Mouse (Mus musculus): ENCODE measurements at regions not wholly inside any gene's neighbourhood (a gene's known extent, or its start where the extent isn't known, plus 50 kb on each side); places are given as distances from the start of the nearest gene placed in this dataset.

DNA sequence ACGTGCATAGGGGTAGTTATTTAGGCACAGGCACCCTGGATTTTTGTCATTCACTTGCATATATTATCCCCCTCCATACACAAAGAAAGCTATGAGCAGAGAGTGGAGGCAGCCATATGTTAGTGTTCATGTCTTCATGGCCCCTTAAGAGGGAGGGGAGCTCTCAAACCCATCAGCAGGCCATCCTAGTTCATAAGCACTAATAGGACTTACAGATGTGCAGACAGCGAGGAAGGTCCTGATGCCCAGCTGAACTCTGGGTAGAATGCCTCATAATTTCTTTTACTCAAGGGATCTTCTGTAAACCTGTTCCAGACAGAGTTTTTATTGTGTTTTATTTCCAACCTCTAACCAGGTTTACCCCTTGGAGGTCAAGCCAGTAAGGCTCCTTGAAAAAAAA lies 356.3 kb upstream of the Ubash3b start:
- DNase-seq = no peak
- intact Hi-C loops (cut with DNase I) = no loop called here

DNA sequence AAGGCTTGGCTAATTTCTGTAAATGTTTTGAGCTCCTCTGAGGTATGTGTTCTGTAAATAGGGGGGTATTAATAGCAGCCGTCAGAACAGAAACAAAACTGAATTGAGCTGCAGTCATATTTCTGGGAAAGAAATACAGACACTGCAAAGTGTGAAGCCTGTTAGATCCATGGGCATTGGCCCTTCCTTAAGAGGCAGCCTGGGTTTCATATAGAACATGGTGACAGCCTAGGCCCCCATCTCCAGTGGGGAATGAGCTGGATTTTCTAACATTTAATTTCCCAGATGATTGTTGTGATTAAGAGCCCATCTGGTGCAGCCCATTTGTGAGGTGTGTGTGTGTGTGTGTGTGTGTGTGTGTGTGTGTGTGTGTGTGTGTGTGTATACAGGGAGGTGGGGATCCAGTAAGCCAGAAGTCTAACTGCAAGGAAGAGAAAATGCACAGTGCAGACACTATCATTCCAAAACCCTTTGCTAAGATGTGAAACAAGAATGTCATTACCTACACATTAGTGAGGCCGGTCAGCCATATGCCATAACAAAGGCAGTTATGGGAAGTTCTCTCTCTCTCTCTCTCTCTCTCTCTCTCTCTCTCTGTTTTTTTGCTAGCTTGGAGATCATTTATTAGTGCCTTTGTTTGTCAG lies 355.7 kb upstream of the Ubash3b start:
- no peak for DNase-seq
- intact Hi-C loops (cut with DNase I) = no loop called here

DNA sequence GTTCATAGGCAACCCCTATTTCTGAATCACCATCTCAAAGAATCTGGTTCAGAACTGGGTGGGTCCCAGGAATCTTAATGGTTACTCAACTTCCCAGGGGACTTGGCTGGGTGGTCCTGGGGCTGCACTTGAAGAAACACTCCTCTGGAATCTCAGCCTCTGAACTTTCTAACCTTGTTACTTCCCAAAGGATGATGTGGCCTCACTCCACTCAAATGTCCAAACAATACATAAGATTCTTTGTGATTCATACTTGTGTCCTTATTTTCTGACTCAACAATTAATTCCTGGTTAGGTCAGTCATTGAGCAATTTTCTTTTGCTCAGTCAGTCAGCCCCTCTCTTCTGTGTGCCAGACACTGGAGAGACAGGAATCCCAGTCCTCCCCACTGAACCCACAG lies 353.7 kb upstream of the Ubash3b start:
- intact Hi-C loops (cut with DNase I) = no loop called here
- peak; percentile 47 to 59 for DNase-seq

DNA sequence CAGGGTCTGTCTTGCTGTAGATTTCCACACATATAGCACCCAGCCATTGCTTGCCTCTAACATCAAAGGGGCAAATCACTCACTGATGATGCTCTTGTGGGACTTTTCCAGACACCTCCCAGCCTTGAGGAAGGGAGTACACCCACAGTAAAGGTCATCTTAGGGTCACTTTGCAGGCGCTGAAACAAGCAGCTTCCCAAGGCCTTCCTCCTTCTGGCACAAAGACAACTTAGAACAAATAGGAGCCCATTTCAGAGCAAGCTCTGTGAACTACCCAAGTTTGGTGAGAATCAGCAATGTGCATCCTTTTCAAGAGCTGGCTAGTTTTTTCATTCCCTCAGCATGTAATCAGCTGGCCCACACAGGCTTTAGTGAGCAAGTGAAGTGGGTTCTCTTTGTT lies 352.2 kb upstream of the Ubash3b start:
- no peak for DNase-seq
- intact Hi-C loops (cut with DNase I) = no loop called here

DNA sequence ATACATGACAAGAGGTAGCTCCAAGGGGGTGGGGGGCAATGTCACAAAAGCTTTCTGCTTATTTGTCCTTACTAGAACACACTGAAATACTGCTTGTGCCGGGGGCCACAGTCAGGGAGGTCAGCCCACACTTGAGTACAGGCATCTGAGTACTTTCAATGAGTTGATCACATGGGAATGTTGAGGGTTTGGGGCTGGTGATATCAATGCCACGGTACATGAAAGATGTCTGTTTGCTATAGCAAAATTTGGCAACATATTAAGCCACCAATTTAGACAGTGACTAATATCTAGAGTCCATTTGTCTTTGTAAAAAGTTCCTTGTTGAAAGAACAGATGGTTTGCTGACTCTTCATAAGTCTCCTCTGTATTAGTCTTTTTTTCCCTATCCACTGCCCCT lies 348.1 kb upstream of the Ubash3b start:
- DNase-seq = no peak
- intact Hi-C loops (cut with DNase I) = no loop called here

DNA sequence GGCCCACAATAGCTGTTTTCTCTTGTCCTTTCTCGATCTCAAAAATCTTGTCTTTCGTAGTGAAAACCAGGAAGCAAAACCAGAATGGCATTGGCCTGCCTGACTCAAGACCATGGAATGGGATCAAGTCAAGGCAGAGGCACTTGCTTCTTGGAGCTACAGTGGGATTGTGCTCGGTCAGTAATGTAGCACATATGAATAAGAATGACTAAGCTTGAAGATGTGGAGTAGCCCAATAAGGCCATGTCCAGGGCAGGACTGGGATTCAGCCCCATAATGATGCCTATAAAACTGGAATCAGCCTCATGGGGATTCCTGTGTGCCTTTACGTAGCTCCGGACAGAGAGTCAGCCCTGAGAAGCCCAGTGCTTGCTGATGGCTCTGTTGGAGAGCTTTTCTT lies 347.2 kb upstream of the Ubash3b start:
- intact Hi-C loops (cut with DNase I) = no loop called here
- DNase-seq = no peak

DNA sequence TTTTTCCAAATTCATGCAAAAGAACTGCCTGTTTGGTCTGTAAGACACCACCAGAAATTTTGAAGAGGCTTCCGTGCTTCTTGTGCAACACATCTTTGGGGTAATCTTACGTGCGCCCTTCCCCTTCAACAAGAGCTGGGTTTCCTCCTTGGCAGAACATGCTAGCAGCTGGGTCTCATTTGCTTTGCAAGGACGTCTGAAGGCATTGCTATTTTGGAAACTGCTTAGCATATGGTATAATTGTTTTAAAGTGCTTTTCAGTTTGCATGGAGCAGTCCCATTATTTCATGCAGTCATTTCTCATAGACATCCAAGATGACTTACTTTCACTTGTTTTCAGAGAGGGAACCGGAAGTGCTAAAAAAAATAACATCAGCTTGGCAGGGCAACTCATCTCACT lies 336.8 kb upstream of the Ubash3b start:
- no peak for DNase-seq
- intact Hi-C loops (cut with DNase I) = no loop called here

DNA sequence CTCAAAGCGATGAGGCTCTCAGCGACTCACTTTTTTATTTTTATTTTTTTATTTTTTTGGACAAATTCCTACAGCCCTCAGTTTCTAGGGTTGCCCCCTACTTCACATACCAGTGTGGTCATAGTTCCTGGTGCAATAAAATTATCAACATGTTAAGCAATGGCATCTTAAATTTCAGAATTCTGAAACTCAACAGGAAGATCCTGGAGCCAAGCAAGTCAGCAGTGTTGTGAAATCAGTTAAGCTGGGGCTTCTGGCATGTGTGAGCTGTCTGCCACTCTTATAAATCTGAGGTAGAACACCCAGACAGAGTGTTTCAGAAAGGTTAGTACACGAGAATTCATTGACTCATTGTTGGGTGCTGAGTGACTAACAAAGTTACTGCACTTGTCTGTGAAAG lies 328.6 kb upstream of the Ubash3b start:
- intact Hi-C loops (cut with DNase I) = no loop called here
- no peak for DNase-seq

DNA sequence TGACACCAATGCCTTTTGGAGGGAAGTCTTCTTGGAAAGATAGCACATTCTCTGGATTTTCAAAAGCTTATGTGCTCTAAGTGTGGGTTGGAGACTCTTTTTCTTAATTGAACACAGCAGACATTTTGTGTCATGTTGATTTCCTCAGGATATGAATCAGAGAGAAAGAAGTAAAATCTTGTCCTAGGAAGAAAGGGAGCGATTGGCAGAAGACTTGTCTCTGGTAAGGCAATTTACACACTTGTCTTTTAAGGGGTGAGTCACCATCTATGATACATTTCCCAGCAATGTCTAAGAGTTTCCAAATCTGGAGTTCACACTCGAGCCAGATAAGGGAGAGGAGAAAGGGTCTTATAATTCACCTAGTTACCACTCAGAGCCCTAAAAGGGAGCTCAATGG lies 326.5 kb upstream of the Ubash3b start:
- intact Hi-C loops (cut with DNase I) = no loop called here
- DNase-seq = no peak

DNA sequence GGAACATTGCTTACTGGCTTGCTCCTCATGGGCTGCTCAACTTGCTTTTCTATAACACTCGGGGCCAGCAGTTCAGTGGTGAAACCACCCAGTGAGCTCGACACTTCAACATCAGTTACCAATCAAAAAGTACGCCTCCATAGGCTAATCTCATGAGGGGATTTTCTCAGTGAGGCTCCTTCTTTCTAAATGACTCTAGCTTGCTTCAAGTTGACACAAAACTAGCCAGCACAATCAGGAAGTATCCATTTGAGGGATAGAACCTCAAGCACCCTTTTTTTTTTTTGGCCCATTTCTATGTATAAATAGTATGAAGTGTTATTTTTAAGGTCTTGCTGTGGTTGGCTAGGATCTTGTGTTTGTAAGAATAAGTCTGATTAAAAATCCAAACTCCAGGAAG lies 321.7 kb upstream of the Ubash3b start:
- DNase-seq = no peak
- intact Hi-C loops (cut with DNase I) = no loop called here

DNA sequence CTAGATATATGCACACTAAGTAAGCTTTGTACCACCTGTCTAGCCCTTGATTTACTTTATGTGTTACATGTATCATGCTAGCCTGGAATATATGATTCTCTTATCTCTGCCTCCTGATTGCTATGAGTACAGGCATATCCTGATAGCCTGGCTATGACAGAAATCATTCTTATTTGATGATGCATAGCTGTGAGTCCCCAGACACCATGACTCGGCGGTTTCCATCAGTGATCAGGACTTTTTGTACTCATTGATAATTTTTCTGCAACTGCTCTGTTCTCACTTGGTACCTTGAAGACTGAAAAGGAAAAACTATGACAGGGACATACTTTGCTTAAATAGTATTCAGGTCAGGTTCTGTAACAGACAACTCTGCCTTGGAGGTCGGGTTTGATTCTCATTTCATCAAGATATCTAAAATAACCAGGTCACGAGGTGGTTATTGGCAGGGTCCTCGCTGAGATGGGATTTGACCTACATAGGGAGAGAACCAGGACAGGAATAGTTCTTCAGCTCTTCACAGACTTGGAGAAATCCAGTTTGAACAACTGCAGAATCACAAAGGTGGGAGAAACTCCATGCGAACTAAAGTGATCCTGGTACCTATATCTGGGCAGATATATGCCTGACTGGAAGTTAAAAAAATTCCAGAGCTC lies 320.2 kb upstream of the Ubash3b start:
- no peak for DNase-seq
- intact Hi-C loops (cut with DNase I) = no loop called here

DNA sequence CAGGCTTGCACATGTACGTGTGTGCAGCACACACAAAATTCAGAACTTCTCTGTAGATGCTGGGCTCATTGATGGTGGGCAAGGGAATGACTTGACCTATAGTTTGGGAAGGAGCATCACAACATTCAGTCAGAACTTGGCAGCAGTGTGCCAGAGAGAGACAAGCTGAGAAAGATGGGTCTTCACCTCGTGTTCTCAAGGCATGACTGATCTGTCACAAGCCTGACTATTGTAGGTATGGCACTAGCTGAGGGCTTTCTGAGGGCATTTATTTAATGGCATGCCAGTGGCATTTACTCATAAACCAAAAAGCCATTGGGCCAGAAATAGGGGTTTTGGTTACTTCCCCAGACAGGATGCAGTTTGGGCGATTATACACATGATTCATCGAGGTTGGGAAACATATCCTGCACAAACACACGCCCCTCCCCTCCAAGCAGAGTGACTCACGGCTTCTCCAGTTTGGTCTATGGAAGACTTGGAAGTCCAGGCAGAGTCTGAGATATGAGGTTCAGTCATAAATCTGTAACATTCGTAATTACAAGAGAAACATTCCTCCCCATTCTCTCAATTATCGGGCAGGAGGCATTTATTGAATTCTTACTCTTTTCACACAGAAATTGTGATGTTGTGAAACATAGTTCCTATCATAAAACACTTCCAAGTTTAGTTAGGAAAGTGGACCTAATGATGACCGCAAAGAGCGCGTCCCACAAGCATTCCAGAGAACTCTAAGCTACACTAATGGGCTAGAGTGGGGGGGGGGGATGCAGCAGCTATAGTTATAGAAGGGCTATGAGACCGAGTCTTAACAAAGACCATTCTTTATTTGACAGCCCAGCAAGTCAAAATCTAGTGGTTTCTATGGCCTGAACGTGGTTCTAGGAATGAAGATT lies 318.6 kb upstream of the Ubash3b start:
- intact Hi-C loops (cut with DNase I) = loop anchor here (5.0 kb wide), 1 partner anchor 47 kb away; no protein-coding TSS in a partner anchor
- peak in 1 of 2 experiments; percentile 32 for DNase-seq

DNA sequence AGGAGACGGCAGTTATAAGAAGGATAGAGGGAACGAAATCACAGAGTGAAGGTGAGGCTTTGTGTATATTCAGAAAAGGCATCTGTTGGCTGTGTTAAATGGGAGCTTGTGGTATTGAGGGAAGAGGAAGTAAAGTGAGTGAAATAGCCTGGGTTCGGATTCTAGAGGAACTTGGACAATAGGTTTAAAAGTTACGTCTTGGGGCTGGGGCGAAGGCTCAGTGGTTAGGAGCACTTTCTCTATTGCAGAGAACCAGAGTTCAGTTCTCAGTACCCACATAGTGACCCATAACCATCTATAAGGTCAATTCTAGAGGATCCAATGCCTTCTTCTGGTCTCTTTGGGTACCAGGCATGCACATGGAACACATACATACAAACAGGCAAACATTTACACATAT lies 317.6 kb upstream of the Ubash3b start:
- no peak for DNase-seq
- intact Hi-C loops (cut with DNase I) = loop anchor here (5.0 kb wide), 1 partner anchor 48 kb away; no protein-coding TSS in a partner anchor

DNA sequence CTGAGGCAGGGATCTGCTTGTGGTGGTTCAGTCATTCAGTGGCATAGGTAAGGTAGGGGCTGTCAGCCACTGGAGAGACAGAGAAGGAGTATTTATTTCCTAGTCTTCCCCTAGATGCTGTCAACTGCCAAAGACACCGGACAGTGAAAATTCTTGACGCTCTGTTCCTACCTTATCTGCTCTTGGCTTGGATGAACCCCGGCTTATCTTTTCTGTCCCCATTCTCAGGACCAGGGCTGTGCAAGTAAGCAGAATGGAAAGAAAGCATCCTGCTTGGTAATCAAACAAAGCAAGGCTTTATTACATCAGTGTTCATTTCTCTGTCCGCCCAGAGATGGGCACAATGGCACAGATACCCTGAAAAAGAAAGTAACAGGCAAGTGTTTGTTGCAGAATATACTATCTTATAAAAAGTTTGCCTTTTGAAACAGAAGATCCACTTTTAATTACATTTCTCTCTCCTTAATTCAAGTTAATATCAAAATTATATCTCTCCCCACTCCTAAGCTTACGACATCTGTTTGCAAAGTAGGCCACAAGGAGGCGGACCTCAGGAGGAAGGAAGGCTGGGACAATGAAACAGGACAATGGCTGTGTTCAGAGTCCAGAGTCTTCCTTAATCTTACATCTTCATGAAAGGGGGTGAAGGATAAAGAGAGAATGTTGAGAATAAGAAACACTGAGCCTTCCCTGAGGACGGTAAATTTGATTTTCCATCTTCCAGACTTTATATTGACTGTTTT lies 316.8 kb upstream of the Ubash3b start:
- intact Hi-C loops (cut with DNase I) = loop anchor here (5.0 kb wide), 1 partner anchor 49 kb away; no protein-coding TSS in a partner anchor
- no peak for DNase-seq

DNA sequence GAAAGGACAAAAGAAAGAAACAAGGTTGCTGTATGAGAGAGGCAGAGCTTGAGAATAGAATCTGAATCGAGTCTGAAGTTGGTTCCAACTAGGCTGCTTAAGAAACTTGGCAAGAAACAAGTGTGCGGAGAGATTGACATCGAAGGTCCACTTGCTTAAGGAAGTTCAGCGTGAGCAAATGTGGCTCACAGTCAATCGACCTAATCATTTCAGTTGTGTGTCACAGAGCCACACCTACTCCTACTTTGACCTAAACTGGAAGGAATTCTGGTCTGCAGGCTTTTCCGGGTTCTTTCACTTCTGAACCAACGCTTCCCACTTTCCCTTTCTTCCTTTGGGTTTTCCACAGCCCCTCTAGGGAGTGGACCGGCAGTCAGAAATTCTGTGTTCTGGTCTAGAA lies 313.8 kb upstream of the Ubash3b start:
- peak; percentile 55 to 58 for DNase-seq
- intact Hi-C loops (cut with DNase I) = loop anchor here (1.0 to 5.0 kb wide), 3 partner anchors 52 to 476 kb away; no protein-coding TSS in a partner anchor

DNA sequence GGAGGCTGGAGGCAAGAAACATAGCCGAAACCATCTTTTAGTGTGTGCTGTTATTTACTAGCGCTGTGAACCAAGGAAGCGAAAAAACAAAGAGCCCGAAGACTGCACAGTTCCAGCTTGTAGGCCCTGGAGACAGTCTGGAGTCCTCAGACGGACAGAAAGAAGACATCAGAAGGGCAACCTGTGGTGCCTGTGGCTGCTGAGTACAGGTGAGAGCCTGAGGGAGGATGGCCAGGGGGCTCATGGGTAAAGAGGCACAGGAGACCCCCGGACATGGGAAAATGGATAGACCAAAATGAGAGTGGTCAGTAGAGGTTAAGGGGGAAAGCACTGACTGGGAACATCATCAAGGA lies 313.4 kb upstream of the Ubash3b start:
- intact Hi-C loops (cut with DNase I) = loop anchor here (1.0 to 5.0 kb wide), 4 partner anchors 52 to 476 kb away; no protein-coding TSS in a partner anchor
- DNase-seq = no peak

DNA sequence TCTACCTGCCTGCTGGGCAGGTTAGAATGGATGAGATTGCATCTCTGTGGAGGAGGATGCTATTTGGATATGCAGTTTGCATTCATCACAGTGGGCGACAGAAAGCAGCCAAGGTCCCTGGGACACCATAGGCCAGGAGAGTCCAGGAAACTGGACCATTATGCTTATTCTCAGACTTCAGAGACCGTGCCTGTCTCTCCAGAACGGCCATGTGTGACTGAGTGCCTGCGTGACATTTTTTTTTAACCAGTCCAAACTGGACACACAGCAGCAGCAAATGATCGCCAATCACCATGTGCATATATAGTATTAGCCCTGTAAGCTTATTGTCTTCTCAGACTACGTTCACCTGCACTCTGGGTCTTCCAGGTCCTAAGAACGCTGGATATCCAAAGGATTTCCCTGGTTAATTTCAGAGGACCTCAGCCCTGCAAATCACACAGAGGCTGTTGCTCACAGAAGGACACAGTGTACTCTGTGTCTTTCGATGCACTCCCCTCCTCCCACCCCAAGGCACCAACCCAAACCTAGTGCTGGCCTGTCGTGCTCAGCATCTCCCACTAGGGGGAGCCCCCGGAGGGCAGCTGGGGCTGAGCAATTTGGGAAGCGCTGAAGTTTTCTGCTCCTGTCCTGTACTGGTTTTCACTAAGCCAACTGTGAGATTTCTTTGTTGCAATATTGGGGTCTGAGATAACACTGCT lies 312.9 kb upstream of the Ubash3b start:
- DNase-seq = peak; percentile 95 to 97
- intact Hi-C loops (cut with DNase I) = loop anchor here (2.0 to 5.0 kb wide), 2 partner anchors 106 to 418 kb away; no protein-coding TSS in a partner anchor

DNA sequence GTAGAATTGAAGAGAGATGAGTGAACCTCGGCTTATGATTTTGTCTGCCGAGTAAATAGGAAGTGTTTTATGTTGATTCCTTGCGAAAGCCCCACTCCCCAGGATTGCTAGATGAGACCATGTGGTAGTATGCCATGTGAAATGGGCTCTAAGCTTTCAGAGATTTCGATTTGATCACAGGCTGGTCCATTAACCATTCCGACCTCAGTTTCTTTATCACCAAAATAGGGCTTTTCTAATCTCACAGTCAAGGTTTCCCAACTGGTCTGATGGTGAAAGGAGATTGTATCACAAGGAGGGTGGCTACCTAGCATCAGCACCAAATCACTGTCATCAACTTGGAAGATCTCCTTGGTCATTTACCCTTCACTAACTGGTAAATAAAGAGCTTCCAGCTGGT lies 312.0 kb upstream of the Ubash3b start:
- no peak for DNase-seq
- intact Hi-C loops (cut with DNase I) = loop anchor here (5.0 kb wide), 1 partner anchor 419 kb away; no protein-coding TSS in a partner anchor

DNA sequence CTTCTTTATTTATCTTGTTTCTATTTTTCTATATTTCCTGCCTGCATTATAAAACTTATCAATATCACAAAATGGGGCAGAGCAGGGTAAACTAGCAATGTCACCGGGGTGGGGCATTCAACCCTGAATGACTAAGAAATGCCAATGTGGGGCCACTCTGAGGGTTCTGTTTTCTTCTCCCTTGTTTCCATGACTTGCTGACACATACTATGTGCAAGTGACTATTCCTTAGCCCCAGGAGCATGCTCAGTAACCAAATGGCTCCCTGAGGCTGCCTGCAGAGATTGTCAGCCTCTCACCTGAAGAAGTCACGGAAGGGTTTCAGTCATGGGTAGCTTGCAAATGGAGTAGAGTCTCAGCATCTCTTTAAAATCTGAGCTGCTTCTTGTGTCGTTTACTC lies 309.8 kb upstream of the Ubash3b start:
- intact Hi-C loops (cut with DNase I) = loop anchor here (5.0 kb wide), 1 partner anchor 421 kb away; no protein-coding TSS in a partner anchor
- DNase-seq = no peak

DNA sequence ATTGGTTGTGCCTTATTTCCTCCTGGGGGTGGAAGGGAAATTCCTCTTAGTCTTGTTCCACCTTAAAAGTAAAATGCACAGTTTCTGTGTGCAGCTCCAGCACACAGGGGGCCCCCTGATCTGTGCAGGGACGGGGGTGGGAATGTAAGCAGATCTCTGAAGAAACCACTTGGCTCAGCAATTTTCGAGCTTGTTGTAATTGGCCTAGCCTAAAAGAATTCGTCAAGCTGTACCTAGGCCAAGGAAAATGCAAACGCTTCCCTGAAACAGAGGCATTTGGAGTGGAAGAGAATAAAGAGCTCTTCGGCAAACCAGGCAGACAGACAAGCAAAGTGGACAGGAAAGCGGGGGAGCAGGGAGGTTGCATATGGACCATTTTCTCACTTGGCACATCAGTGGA lies 308.5 kb upstream of the Ubash3b start:
- intact Hi-C loops (cut with DNase I) = loop anchor here (5.0 kb wide), 1 partner anchor 422 kb away; no protein-coding TSS in a partner anchor
- peak; percentile 40 to 50 for DNase-seq

All from heart, postnatal 10 days (tissue).